Mouse (Mus musculus) myocyte (in vitro differentiated cells): ENCODE results near the gene Abhd6.

ENCODE experiments used
- E2F4 ChIP-seq: IDR thresholded peaks from one replicate; pipeline ENCODE4 v1.6.1; 2011; ENCODE audit warnings: mild to moderate bottlenecking, control low read depth, moderate library complexity; ENCODE audit not compliant: insufficient read depth
- TCF12 ChIP-seq: IDR thresholded peaks from one replicate; pipeline ENCODE4 v1.6.1; 2011; ENCODE audit warnings: mild to moderate bottlenecking, control low read depth; ENCODE audit not compliant: poor library complexity, insufficient read depth, severe bottlenecking

- TF ChIP-seq E2F4 (no peak), TCF12 (no peak)
Measured at GRCm38 (mm10) chr14:7956427-7956826, 46.3 kb upstream of the Abhd6 start.
